Mouse (Mus musculus) ES-E14 (cell line): Measurements from ENCODE around the gene Zfp341.

Source experiments
- HCFC1 ChIP-seq: IDR thresholded peaks from 2 replicates; pipeline ENCODE4 v1.6.1; 2012; ENCODE audit warnings: low read length, inconsistent platforms, borderline replicate concordance; ENCODE audit not compliant: insufficient read depth
- MAFK ChIP-seq: IDR thresholded peaks from 2 replicates; pipeline ENCODE4 v1.6.1; 2014; ENCODE audit warnings: mild to moderate bottlenecking, low read depth, low read length, inconsistent platforms; ENCODE audit not compliant: insufficient read depth
- ZC3H11A ChIP-seq: IDR thresholded peaks from 2 replicates; pipeline ENCODE4 v1.6.1; 2012; ENCODE audit warnings: low read depth, mild to moderate bottlenecking, inconsistent platforms, low read length, borderline replicate concordance

GRCm38 (mm10) chr2:154670741-154671140 lies 57.6 kb downstream of the Zfp341 start:
- TF ChIP-seq HCFC1 (no peak), ZC3H11A (no peak), MAFK (no peak)
